Mouse (Mus musculus): ENCODE measurements around the gene Ezh2. TPM values are rescaled to one million over a fixed set of nuclear protein-coding genes. Genes with fewer than 3 reads are reported as not detected.
A peak's percentile ranks its signal among the peaks of the same experiment; 100 is the strongest.
"Not testable (repeated sequence)": the region's sequence is repeated elsewhere in the genome, so short reads cannot be mapped to it uniquely, and the experiment has no call there.

Gene Ezh2
- 50.0 and 60.1 TPM in 2 replicates for total RNA-seq (2014; rRNA removed)
- polyA plus RNA-seq (2015; fragmentation: Nextera tagmentation; extraction: Ambion mirVana): 37.7 and 41.5 TPM in 2 replicates

DNA sequence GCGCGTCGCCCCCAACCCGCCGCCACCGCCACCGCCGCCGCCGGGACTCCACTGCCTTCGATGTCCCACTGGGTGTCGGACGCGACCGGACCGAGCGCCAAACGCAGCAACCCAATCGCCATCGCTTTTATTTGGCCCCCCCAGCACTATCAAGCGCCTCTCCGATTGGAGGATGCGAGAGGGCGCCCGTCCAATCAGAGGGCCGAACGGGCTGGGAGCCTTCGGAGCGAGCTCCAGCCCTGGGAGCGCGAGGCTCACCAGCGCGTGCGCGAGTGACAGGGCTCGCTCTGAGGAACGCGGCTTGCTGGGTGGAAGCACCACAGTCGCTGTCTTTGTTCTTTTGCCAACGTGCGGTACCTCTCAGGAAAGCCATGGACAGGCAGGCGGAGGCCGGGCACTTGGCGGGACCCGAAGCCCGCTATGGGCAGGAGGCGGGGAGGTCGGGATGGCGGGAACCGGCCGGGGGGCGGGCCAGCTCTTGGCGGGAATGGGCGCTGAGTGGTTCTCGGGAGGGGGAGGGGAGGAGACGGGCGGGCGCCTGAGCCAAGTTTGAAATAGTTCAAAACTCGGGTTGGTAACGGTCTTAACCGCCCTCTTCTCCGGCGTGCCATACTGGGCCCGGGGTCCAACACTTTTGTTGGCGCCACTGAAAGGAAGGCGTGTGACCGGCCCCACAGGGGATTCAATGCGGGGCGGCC is at the start of gene Ezh2:
Gene Ezh2 (minus strand): TSS at position 416 of the 698 bp plus-strand sequence.
- Histone ChIP-seq H3K9ac (peak within 1 kb of the TSS; percentile 98), H3K36me3 (ENCODE audit: insufficient read depth) (no peaks in the 10 kb centered on the region), H3K4me1 (ENCODE audit: insufficient read depth) (peaks cover 8% of the 10 kb centered on the region; the same call in 1 of the 2 replicates), H3K4me2 (ENCODE audit: low read depth) (peak within 1 kb of the TSS; percentile 74), H3K9me3 (ENCODE audit: low read length) (no peaks in the 10 kb centered on the region), H3K27ac (ENCODE audit: low read depth, low read length) (peak within 1 kb of the TSS; percentile 96), H3K4me3 (ENCODE audit: low read depth, low read length) (peak within 1 kb of the TSS; percentile 71), H3K27me3 (ENCODE audit: insufficient read depth, low read length) (no peaks in the 10 kb centered on the region)
- 4% methylated on average over 62 of the region's 69 CpGs for WGBS
- ATAC-seq: peak; percentile 99
- DNase-seq: peak; percentile 99
- no peak for TF ChIP-seq CTCF (IDR thresholded peaks at IDR 0.05; ENCODE audit: low read depth)

GRCm38 (mm10) chr6:47636527-47637076 is 41.5 kb upstream of the Ezh2 start:
- Histone ChIP-seq H3K4me3 (ENCODE audit: low read depth, low read length) (no peak overlapping the region), H3K9me3 (ENCODE audit: low read length) (no peaks in the 10 kb centered on the region), H3K27me3 (ENCODE audit: insufficient read depth, low read length) (no peaks in the 10 kb centered on the region), H3K4me2 (ENCODE audit: low read depth) (no peak overlapping the region), H3K9ac (no peak overlapping the region), H3K36me3 (ENCODE audit: insufficient read depth) (no peaks in the 10 kb centered on the region), H3K27ac (ENCODE audit: low read depth, low read length) (no peak overlapping the region), H3K4me1 (ENCODE audit: insufficient read depth) (no peaks in the 10 kb centered on the region)
- ATAC-seq (no peak), DNase-seq (no peak)
- whole genome bisulfite sequencing: 72% methylated on average over 6 of the region's 6 CpGs
- TF ChIP-seq CTCF (IDR thresholded peaks at IDR 0.05; ENCODE audit: low read depth): no peak

DNA sequence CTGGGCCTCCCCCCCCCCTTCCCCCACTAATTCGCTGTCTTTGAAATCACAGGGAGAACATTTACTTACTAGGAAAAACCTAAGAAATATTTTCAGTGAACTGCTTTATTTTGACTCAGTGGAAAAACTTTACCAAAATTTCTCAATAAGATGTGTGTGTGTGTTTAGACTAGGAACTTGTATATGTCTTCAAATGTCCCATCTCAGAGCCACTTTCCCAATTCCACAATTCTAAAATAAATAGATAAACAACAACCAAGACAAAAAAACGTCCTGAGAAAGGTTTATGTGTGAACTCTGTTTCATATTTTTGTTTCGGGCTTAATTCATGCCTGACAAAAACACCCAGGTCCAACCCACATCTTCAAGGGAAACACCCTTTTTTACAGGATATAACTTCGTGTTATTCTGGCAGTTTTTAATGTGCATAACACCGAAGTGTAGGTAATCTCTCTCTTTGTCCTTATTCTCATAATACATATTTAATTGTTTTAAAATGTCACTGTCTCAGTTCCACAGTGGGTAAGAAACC is 40.9 kb upstream of the Ezh2 start:
- Histone ChIP-seq H3K27me3 (ENCODE audit: insufficient read depth, low read length) (no peaks in the 10 kb centered on the region), H3K4me2 (ENCODE audit: low read depth) (no peak overlapping the region), H3K4me3 (ENCODE audit: low read depth, low read length) (no peak overlapping the region), H3K9me3 (ENCODE audit: low read length) (no peaks in the 10 kb centered on the region), H3K27ac (ENCODE audit: low read depth, low read length) (no peak overlapping the region), H3K36me3 (ENCODE audit: insufficient read depth) (no peaks in the 10 kb centered on the region), H3K9ac (no peak overlapping the region), H3K4me1 (ENCODE audit: insufficient read depth) (no peaks in the 10 kb centered on the region)
- WGBS: 76% methylated on average over 5 of the region's 5 CpGs
- TF ChIP-seq CTCF (IDR thresholded peaks at IDR 0.05; ENCODE audit: low read depth): no peak
- no peak for ATAC-seq
- DNase-seq: no peak

DNA sequence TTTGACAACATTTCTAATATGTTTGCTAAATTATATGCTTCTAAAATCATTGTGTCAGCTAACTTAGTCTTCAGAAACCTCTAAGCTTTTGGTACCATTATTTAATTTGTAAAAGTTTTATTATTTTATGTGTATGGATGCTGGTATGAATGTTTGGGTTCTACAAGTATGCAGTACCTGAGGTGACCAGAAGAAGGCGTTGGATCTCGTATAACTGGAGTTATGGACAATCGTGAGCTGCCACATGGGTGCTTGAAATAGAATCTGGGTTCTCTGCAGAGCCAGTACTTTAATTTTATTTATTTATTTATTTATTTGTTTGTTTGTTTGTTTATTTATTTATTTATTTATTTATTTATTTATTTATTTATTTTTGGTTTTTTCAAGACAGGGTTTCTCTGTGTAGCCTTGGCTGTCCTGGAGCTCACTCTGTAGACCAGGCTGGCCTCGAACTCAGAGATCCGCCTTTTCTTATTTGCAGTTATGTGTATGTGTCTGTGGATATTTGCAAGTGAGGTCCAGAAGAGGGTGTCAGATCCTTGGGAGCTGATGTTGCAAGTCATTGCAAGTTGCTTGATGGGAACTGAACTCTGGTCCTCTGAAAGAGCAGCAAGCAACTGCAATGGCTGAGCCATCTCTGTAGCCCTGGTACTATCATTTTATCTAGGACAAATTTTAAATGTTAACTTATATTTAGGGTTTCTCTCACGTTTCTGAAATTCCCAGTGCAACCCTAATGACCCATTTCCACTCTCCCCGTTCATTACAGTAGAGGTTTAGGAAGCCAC is 40.3 kb upstream of the Ezh2 start:
- WGBS: 78% methylated on average over 7 of the region's 7 CpGs

GRCm38 (mm10) chr6:47633467-47633866 is 38.3 kb upstream of the Ezh2 start:
- H3K9me3 ChIP-seq (ENCODE audit: low read length): no peaks in the 10 kb centered on the region
- H3K27ac ChIP-seq (ENCODE audit: low read depth, low read length): no peak overlapping the region
- H3K4me1 ChIP-seq (ENCODE audit: insufficient read depth): no peaks in the 10 kb centered on the region
- H3K9ac ChIP-seq: no peak overlapping the region
- TF ChIP-seq CTCF (IDR thresholded peaks at IDR 0.05; ENCODE audit: low read depth): 0 out of 2 replicates have a peak, but pooled peaks have one; percentile 3
- no peaks in the 10 kb centered on the region for H3K36me3 ChIP-seq (ENCODE audit: insufficient read depth)
- no peak overlapping the region for H3K4me2 ChIP-seq (ENCODE audit: low read depth)
- ATAC-seq (no peak), DNase-seq (no peak)
- no peaks in the 10 kb centered on the region for H3K27me3 ChIP-seq (ENCODE audit: insufficient read depth, low read length)
- no peak overlapping the region for H3K4me3 ChIP-seq (ENCODE audit: low read depth, low read length)

More for the DNA sequence above, 40.3 kb upstream of the Ezh2 start:
- Histone ChIP-seq H3K9ac (no peak overlapping the region), H3K4me3 (ENCODE audit: low read depth, low read length) (no peak overlapping the region), H3K27ac (ENCODE audit: low read depth, low read length) (no peak overlapping the region), H3K4me1 (ENCODE audit: insufficient read depth) (no peaks in the 10 kb centered on the region), H3K27me3 (ENCODE audit: insufficient read depth, low read length) (no peaks in the 10 kb centered on the region), H3K9me3 (ENCODE audit: low read length) (no peaks in the 10 kb centered on the region), H3K36me3 (ENCODE audit: insufficient read depth) (no peaks in the 10 kb centered on the region), H3K4me2 (ENCODE audit: low read depth) (no peak overlapping the region)
- no peak for ATAC-seq
- no peak for DNase-seq
- TF ChIP-seq CTCF (IDR thresholded peaks at IDR 0.05; ENCODE audit: low read depth): 0 out of 2 replicates have a peak, but pooled peaks have one; percentile 8

DNA sequence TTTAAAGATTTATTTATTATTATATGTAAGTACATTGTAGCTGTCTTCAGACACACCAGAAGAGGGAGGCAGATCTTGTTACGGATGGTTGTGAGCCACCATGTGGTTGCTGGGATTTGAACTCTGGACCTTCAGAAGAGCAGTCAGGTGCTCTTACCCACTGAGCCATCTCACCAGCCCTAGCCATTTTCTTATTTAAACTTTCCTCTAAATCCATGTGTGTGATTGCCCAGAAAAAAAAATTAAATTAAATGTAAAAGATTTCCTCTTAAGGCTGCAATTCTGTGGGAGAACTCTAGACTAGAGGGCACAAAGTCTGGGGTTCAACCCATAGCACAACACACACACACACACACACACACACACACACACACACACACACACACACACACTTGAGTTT is 34.9 kb upstream of the Ezh2 start:
- not testable (repeated sequence) for H3K36me3 ChIP-seq (ENCODE audit: insufficient read depth); H3K27me3 ChIP-seq (ENCODE audit: insufficient read depth, low read length); ATAC-seq; DNase-seq; H3K9ac ChIP-seq; H3K27ac ChIP-seq (ENCODE audit: low read depth, low read length); H3K4me2 ChIP-seq (ENCODE audit: low read depth); H3K4me1 ChIP-seq (ENCODE audit: insufficient read depth); H3K9me3 ChIP-seq (ENCODE audit: low read length); H3K4me3 ChIP-seq (ENCODE audit: low read depth, low read length)
- WGBS: no CpG with 5 or more reads among the region's 1 CpGs
